Mouse (Mus musculus): Measurements from ENCODE around the gene Rnf216.

- TF ChIP-seq CTCF (conservative IDR thresholded peaks at IDR 0.05 in 1 of 2, IDR thresholded peaks at IDR 0.05 in 1 of 2; ENCODE audit: low read depth in 2 of 2, low read length in 2 of 2) (no peak), POLR2A (IDR thresholded peaks at IDR 0.05; ENCODE audit: low read depth, low read length) (no peak), KAT2A (IDR thresholded peaks at IDR 0.05; ENCODE audit: insufficient replicate concordance, low read length) (no peak), MEF2A (IDR thresholded peaks at IDR 0.05; ENCODE audit: borderline replicate concordance, low read depth, low read length) (no peak), RAD21 (IDR thresholded peaks at IDR 0.05; ENCODE audit: low read depth, low read length) (no peak), ZC3H11A (IDR thresholded peaks at IDR 0.05; ENCODE audit: low read depth, low read length) (no peak), HCFC1 (IDR thresholded peaks at IDR 0.05; ENCODE audit: low read depth, low read length) (no peak), TCF12 (IDR thresholded peaks at IDR 0.05; ENCODE audit: low read depth, low read length) (no peak), ELF1 (IDR thresholded peaks at IDR 0.05; ENCODE audit: low read depth, low read length) (no peak), POLR2AphosphoS2 (IDR thresholded peaks at IDR 0.05; ENCODE audit: low read depth, low read length) (no peak)
Measured at GRCm38 (mm10) chr5:143049746-143050145, 63.0 kb downstream of the Rnf216 start.

All from CH12.LX (cell line).